Mouse (Mus musculus): ENCODE results near the gene Adarb2.

- no peak for TF ChIP-seq POLR2A (IDR thresholded peaks at IDR 0.05; ENCODE audit: low read depth, low read length)
- no peak for TF ChIP-seq CTCF (conservative IDR thresholded peaks at IDR 0.05; ENCODE audit: insufficient read depth, insufficient read length, low read depth, low read length)
Observed at GRCm38 (mm10) chr13:8316347-8317141, 113.9 kb downstream of the Adarb2 start.
